Mouse (Mus musculus) right cerebral cortex, postnatal 10 days (tissue): Measurements from ENCODE around the gene Ap2b1.

Source experiments
- DNase-seq, 2 experiments: peaks; one replicate each; pipeline ENCODE4 v3.0.0; 2021; ENCODE audit warnings: low spot score in 2 of 2

Ap2b1 gene

DNA sequence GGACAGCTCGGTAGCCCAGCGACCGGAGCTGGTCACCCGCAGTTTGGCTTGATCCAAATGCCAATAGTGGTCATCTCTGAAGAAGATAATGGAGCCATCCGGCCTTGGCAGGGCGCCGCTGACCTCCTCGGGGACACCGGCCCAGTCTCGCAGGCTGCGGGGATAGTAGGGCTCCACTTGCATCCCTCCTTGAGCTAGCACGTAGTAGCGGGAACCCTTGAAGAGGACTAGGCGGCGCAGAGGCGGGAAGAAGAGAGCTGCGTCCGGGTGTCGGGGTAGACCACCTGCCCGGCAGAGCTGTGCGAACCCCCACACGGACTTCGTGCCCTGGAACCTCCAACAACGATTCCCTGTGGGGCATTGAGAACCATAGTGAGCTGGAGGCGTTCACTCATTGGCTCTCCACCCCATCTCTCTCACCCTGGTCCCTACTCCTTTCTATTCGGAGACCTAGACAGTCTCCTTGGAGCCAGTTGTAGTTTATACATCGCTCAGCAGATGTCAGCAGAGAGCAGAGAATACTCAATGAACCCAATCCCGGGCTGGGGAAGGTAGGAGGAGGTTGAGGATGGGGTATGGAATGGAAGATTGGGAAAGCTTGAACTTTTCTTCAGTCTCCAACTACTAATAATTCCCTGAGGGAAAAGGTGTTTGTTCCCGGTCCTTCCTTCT is 143.9 kb downstream of the Ap2b1 start:
- DNase-seq, result peak; percentile 81 to 87

DNA sequence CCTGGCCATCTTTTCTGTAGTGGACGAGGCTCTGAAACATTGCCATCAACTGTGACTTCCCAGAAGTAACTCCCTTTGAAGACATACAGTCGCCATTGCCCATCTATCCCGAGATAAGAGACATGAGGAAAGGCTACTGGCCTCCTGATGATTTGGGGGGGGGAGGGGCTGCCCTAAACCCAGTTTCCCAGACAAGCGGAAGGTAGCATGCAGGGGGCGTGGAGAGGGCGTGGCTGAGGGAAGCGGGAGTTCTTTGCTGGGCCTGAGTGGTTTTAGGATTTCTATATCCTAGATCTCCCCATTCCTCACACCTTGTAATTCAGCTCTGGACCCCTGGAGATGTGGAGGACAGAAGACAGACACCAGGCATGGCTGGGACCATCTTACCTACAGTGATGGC is 145.0 kb downstream of the Ap2b1 start:
- DNase-seq, result no peak

DNA sequence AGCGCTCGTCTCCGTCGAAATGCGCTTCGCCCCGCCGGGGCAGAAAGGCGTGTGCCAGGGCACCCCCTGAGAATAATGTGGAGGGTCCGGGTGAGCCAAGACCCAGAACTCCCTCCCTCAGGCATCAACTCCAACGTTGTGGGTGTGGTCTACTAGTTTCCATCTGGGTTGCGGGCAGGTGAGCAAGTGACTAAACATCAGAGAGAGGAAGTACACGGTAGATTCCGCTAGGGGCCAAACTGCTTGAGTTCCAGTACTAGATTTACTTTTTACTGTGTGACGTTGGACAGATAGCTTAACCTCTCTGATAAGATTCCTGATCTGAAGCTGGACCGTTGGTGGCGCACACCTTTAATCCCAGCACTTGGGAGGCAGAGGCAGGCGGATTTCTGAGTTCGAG is 146.2 kb downstream of the Ap2b1 start:
- no peak for DNase-seq

DNA sequence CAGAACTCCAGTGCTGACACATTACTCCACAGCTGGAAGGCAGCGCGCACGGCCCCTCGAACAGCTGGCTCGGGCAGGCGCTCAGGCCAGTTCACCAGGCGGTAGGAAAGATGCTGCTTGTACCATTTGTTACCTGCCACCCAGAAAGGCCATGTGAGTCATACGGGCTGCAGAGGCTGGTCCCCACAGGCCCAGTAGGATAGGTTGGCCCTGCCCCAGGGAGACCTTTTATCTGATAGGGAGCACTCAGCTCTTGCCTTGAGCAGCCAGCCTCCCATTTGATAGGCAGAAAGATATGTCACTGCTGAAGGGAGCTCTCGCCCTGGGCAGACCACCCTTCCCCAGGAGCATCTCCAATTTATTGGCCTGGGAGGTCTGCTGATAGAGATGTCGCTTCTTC is 148.8 kb downstream of the Ap2b1 start:
- DNase-seq, result no peak

DNA sequence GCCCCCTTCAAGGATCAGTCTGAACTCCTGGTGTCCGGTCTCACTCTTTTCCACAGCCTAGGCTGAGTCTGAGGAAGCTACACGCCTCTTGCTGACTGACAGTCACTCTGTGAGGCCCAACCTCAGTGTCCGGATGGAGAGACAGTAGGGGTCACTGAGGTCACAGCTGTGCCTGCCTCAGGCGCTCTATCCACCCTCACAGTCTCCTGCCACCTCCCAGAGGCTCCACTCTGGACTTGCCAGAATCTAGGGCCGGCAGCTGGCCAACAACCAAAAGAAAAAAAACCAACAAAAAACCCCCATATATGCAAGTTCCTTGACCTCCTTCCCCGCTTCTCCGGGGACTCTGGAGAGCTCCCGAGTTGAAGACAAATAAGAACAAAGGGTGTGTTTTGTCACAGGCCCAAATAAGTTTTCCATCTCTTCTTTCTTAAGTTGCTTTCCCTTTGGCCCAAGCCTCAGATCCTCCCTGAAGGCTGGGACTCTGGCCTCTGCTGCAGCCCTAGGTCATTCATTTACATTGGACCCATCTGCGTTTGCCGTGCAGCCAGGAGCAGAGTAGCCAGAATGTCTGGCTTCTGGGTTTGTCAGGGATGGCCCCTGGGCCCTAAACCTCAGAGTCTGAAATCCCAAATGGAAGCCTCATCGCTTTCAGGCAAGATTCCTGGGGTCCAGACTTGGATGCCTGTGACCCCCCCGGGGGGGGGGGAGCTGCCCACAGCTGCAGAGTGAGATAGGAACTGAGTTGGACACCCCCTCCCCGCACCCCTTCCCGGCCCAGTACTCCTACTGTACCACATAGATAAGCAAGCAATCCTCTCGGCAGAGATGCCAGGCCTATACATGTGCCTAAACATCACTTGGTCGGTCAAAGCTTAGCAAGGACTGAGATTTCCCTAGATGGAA is 149.4 kb downstream of the Ap2b1 start:
- DNase-seq, result no peak

DNA sequence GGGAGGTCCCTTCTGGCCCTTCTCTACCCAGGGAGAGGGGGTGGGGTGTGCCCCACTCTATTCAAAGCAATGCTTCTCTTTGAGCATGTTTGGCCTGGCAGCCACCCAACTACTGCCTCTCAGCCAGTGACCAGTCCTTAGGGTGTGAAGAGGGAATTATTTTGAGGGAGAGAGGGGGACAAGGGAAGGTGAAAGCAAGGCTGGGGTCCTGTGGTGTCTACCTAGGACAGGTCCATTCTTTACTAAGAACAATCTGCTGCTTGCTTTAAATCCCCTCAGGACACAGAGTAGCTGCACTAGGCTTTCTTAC is 150.1 kb downstream of the Ap2b1 start:
- DNase-seq, result peak in 1 of 2 experiments; percentile 64

DNA sequence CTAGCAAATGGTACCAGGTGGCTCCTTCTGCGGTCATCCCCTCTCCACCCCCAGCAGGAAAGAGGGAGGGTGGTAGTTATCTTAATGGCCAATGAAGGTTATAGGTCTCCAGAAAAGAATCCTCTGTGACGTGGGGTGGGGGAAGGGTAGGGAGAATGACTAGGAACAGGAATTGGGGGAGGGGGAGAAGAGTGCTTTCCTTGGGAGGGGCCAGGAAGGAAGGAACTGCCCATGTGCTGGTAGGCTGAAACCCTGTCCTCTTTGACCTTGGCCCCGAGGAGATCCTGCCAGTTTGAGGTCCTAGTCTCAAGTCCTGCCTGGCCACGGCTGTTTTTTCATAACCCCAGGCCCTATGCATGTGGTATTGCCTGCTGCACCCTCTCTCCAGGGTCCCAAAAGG is 150.5 kb downstream of the Ap2b1 start:
- no peak for DNase-seq

DNA sequence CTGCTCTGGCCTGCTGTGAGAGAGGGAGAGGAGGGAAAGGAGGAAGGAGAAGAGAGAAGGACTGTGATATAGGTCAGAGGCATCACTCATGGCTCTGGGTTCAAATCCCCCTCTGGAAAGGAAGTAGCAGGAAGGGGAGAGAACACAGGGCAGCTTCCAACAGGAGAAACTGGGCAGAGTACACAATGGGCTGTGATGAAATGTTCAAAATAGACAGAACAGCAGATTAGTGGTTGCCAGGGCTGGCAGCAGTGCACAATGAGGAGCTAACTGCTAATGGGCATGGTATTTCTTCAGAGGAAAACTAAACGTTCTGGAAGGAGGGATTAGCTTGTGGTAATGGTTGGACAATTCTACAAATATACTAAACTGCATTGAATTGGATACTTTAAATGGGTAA is 151.7 kb downstream of the Ap2b1 start:
- DNase-seq, result no peak

DNA sequence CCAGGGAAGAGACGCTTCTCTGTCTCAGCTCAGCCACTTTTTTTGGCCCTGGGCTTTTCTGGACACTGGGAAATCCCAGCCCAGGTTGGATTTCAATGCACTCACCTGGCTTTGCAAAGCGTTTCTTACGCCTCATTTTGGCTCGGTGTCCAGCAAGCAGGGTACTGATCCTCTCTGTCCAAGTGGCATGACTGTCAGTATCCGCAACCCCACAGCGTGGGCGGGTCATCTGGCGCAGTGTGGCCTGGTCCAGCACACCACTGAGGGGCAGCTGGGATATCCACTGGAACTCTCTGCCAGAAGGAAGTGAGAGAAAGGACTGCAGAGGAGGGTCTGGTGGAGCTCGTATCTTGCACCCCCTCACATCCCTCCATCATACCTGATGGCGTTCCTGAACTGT is 152.5 kb downstream of the Ap2b1 start:
- DNase-seq, result no peak

DNA sequence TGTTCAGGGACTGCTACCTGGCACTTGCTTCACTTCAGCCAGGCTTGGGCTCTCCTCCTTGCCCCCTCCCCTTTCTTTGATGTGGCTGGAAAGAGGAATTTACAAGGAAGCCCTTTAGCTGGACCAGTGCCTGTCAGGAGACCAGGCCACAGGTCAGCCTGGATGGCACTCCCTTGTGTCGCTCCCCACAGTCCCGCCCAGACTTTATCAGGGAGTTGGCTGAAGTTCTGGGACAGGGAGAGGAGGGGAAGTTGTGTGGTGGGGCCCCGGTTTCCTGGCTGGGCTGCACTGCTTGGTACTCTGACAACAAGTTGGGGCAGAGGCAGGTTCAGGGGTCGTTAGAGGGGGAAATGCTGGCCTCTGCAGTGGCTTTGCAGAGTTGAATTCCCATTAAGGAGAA is 155.7 kb downstream of the Ap2b1 start:
- no peak for DNase-seq
